Mouse (Mus musculus) heart, adult 18-20 months (tissue): ENCODE data around the gene Plekhh2. TPM values are rescaled to one million over a fixed set of nuclear protein-coding genes. Genes with fewer than 3 reads are reported as not detected.

Experiments
- DNase-seq, 2 experiments: peaks; one replicate each; pipeline ENCODE4 v3.0.0; 2021 to 2022; ENCODE audit warnings: mixed read lengths in 1 of 2
- total RNA-seq, 2 experiments: library from RNA; stranded (reverse); gene quantifications; 2 replicates each; pipeline ENCODE4 v1.2.3; 2021

The Plekhh2 gene
- total RNA-seq, 2 experiments from 2014 or later = 1.5 to 1.7 TPM

GRCm38 (mm10) chr17:84573940-84574339 lies 62.2 kb downstream of the Plekhh2 start:
- no peak for DNase-seq

DNA sequence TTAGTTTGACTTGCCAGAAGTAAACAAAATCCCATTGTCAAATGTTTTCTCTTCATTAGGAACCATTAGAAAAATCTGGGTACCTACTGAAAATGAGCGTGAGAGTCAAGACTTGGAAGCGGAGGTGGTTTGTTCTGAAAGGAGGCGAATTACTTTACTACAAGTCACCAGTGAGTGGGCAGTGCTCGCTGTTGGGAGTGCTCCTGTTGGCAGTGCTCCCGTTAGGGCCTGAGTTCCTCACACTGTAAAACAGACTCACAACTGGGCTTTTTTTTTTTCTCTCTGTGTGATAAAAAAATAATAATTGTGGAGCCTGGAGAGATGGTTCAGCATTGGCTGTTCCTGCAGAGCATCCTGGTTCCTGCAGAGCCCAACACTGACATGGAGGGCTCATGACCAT lies 63.4 kb downstream of the Plekhh2 start:
- no peak for DNase-seq

DNA sequence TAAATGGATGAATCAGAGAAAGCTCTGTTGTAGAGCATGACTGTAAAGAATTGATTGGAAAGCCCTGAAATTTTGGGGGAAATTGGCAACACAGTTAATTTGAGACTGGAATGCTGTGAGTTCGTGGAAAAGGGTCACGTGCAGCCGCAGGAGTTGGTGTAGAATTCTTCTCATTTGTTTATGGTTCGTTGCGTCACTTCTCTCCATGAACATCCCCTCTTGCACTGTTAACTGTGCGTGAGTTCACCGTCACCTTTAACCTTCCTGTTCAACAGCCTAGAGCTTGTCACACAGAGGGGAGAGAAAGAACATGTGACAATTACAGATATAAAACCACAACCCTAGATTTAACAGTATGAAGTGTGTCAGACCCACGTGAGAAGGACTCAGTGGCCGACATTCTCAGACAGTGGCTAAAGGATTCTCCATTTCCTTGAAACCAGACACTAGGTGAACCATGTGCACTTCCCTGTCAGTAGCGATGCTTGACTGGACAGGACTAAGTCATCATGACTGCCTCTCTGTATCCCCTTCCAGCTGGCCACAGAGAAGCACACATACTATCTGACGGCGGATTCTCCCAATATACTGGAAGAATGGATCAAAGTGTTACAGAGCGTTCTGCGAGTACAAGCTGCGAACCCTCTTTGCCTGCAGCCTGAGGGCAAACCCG lies 65.1 kb downstream of the Plekhh2 start:
- DNase-seq = no peak

- peak in 1 of 2 experiments; percentile 11 for DNase-seq
Measured at GRCm38 (mm10) chr17:84579249-84579648, 67.6 kb downstream of the Plekhh2 start.

- DNase-seq = no peak
Measured at GRCm38 (mm10) chr17:84579817-84580216, 68.1 kb downstream of the Plekhh2 start.

- no peak for DNase-seq
Measured at GRCm38 (mm10) chr17:84580821-84581220, 69.1 kb downstream of the Plekhh2 start.

DNA sequence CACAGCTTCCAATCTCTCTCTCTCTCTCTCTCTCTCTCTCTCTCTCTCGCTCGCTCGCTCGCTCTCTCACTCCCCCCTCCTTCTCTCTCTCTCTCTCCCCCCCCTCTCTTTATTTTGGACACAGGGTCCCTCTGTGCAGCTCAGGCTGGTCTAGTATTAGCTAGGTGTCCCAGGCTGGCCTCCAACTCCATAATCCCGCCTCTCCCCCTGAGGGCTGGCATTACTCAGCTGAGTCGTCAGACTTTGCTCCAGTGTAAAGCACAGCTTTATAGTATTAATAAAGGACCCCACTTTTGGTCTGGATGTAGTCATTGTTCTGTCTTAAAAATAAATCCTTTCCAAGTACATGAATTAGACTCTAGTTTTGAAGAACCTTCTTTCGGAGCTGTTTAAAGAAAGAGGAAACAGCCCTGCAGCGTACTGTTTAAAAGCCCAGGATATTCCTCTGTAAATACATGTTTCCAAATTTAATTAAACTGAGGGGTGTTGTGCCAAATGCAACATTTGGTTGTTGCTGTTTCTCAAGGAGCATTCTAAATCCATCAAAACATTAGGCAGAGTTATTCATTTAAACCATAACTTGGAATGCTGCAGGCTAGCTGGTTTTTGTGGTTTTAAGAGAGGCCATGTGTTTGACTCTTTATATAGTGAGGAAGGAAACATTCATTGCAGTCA lies 70.2 kb downstream of the Plekhh2 start:
- DNase-seq = no peak

DNA sequence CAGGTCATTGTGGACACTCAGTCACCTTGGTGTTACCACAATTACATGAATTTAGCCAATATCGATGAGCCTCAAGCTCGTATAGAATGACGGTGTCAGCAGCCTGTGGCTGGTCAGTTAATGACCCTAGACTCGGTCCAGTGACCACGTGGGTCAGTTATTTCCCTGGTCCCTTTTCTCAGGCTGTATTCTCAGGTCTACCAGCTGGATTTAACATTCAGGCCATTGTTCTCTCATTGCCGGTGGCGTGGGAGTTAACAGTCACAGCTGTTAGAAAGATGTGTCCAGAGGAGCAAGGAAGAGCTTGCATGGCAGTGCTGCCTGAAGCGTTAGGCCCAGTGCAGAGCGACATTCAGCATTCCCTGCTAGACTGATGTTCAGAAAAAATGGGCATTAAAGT lies 72.4 kb downstream of the Plekhh2 start:
- DNase-seq = peak in 1 of 2 experiments; percentile 45

GRCm38 (mm10) chr17:84585104-84585503 lies 73.4 kb downstream of the Plekhh2 start:
- DNase-seq = peak; percentile 44 to 69

DNA sequence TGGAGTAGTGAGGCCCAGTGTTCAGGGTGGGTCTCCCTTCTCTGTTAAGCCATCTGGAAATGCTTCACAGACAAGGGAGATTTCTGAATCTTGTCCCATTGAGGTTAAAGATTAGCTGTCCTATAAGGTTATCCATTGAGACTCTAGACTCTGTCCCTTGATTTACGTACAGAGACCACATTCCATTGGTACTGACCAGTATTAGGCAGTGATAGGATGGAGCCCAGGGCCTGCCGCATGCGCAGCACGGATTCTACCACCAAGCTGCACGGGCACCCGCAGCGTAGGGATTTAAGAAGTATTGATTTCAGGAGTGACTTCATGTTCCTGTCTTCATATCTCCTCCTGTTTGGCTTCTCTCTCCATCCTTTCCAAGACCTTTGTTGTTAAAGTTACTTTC lies 78.4 kb downstream of the Plekhh2 start:
- DNase-seq = no peak

DNA sequence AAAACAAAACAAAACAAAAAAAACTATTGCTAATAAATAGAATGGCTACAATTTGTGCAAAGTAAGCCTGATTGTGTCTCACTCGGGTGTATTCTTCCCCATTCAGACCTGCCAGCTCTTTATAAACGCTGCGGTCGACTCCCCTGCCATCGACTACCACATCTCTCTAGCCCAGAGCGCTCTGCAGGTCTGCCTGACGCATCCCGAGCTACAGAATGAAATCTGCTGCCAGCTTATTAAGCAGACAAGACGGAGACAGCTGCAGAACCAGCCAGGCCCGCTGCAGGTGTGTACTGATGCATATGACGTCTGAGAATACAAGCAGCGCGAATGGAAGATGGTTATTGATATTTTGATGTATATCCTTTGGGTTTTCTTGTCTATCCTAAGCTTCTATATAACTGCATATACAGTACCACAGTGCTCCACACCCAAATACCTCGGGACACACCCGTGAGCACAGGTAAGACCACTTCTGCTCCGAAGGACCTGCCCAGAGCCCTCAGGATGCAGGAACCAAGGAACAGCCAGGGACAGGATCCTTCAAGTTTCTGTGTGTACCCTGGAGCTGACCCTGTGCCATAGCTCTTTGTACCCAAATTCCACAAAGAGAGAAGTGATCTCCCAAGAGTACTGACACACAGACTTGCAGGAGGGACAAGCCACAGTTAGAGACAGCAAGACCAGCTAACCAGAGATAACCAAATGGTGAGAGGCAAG lies 79.9 kb downstream of the Plekhh2 start:
- DNase-seq = no peak

- no peak for DNase-seq
Measured at GRCm38 (mm10) chr17:84596015-84596441, 84.3 kb downstream of the Plekhh2 start.

- DNase-seq = no peak
Measured at GRCm38 (mm10) chr17:84596501-84596900, 84.8 kb downstream of the Plekhh2 start.

DNA sequence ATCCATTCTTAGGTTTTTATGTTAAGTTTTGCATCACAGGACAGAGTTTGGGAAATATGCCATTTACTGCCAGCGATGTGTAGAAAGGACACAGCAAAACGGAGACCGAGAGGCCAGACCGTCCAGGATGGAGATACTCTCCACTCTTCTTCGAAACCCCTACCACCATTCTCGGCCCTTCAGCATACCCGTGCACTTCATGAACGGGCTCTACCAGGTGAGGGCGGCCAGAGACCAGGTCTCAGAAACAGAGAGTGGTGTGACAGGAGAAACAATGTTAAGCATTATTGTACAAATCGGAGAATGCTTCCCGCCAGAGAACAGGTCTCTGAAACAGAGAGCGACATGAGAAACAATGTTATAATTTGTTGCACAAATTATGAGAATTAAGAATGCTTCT lies 86.2 kb downstream of the Plekhh2 start:
- DNase-seq = no peak

DNA sequence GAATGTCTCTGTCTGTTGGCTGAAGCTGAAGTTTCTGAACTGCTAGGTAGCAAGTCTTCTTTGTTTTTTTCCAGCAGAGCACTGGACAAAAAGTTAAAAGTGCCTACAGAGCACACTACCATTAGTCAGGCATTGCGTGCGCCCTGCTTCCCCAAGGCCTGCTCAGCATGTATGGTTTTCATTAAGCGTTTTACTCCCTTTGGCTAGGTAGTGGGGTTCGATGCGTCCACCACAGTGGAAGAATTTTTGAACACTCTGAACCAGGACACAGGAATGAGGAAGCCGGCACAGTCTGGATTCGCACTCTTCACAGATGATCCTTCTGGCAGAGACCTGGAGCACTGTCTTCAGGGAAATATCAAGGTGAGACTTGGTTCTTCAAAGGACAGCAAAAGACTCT lies 87.2 kb downstream of the Plekhh2 start:
- DNase-seq = no peak

GRCm38 (mm10) chr17:84600051-84600983 lies 88.6 kb downstream of the Plekhh2 start:
- no peak for DNase-seq

GRCm38 (mm10) chr17:84601805-84602204 lies 90.1 kb downstream of the Plekhh2 start:
- DNase-seq = no peak

- DNase-seq = peak; percentile 35 to 45
Measured at GRCm38 (mm10) chr17:84603202-84603627, 91.5 kb downstream of the Plekhh2 start.

- DNase-seq = no peak
Measured at GRCm38 (mm10) chr17:84603709-84604420, 92.2 kb downstream of the Plekhh2 start.

DNA sequence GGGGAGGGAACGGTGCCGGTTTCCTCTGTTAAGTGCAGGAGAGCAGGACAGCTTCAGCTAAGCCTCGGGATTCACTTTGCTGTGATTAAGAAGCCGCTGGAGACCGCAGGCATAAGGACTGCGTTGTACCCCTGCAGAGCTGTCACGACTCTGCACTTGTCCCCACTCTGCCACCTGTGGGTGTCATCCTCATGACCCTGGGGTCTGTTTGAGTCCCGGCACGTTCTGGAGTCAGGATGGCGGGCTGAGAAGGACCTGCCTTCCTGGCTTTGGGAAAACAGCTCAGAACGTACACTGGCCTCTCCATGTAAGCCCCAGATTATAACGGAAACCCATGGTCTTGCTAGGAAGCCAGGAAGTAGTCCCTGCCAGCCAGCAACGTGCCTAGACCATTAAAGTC lies 95.3 kb downstream of the Plekhh2 start:
- DNase-seq = no peak

GRCm38 (mm10) chr17:84607617-84608016 lies 95.9 kb downstream of the Plekhh2 start:
- no peak for DNase-seq
